Mouse (Mus musculus): ENCODE results near the gene Elmo2.

- TF ChIP-seq POLR2A (IDR thresholded peaks at IDR 0.05; ENCODE audit: insufficient read depth, low read depth, low read length) (no peak), CTCF (IDR thresholded peaks at IDR 0.05; ENCODE audit: insufficient read depth, low read depth, low read length) (no peak)
Observed at GRCm38 (mm10) chr2:165320531-165321150, 5.6 kb downstream of the Elmo2 start.

All from olfactory bulb, adult 2 months (tissue).